Mouse (Mus musculus) gastrocnemius, adult 8-10 months (tissue): Measurements from ENCODE around the gene Gata3. TPM values are rescaled to one million over a fixed set of nuclear protein-coding genes. Genes with fewer than 3 reads are reported as not detected.

ENCODE experiments used
- DNase-seq, 2 experiments: peaks; one replicate each; pipeline ENCODE4 v3.0.0; 2022; ENCODE audit warnings: low spot score in 2 of 2
- total RNA-seq, 4 experiments: library from RNA; stranded (reverse); gene quantifications; 2 replicates each; pipeline ENCODE4 v1.2.4; 2022

Gata3 gene
- 1 to 10 TPM in 1 of 4 experiments, under 1 TPM in 2, not detected in 1; 0.24 to 1.1 (median 0.40) TPM for total RNA-seq

DNA sequence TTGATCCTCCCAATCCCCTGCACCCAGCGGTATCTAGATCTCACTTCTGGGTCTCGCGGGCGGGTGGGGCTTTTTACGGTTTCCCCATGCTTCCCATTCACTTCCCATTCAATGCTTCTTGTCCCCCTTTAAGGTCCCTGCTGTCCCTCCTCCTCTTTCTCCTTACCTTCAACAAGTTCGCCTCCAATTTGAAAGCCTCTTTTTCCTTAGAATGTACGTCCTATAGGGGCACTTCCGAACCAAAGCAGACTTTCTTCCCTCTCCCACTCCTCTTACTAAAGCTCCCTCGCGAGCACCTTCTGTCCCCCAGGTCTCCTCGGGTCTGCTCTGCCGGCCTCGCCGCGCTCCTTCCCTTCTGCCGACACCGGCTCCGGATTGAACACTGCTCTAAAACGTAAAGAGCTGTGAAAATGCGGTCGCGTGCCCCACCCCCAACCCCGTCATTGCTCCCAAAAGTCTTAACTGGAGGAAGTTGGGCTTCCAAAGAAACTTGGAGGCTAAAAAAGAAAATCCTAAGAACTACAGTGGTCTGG lies at the start of gene Gata3:
Gene Gata3, minus strand, starts transcription at position 384 of the 533 bp plus-strand sequence.
- no peak for DNase-seq

DNA sequence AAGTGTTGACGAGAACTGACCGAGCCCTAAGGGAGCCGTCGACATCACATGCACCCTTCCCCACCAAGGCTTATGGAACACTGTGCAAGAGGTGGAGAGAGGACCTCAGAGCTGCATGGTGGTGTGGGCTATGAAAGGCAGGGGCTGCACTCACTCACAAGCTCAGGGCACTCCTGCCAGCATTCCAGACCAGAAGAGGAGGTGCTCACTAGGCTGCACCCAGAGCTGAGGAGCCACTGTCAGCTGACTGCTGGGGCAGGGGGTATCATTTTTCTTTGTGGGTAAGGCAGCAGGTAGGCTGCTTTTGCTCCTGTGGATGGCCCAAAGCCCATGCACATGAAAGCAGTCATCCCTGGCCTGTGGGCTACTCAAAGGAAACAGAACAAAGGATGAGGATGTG lies 49.4 kb upstream of the Gata3 start:
- no peak for DNase-seq

DNA sequence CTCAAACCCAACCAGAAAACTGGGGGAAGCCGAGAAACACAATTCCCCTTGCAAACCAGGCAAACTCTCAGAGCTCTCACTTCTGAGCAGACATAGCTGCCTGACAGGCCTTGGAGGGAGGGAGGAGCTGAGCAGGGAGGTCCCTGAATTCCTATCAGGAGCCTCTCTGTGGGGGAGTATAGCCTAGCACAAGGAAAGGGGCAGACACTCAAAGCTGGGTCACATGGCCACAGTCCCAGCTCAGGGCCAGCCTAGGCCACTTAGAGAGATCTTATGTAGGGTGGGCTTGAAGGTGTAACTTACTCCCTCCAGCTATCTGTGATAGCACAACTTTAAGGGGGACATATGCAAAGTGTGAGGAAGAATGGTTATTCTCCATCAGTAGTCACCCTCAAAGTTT lies 46.1 kb upstream of the Gata3 start:
- DNase-seq = no peak

DNA sequence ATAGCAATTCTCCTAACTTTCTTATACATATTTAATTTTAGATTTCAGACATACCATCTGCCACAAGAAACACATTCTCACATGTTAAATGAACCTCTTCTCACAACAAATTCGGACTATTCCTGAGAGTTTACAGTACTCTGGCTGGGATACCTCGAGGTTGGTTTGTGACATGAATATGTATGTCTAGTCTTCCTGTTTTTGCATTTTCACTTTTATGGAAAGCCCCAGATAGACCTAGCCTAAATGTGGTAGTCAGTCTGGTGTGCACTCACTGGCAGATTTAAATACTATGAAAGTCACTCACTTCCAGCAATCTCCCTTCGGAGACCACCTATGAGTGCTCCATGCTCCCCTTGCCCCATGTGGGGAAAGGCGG lies 37.1 kb upstream of the Gata3 start:
- DNase-seq = no peak

GRCm38 (mm10) chr2:9926194-9926904 lies 36.5 kb upstream of the Gata3 start:
- DNase-seq = no peak

DNA sequence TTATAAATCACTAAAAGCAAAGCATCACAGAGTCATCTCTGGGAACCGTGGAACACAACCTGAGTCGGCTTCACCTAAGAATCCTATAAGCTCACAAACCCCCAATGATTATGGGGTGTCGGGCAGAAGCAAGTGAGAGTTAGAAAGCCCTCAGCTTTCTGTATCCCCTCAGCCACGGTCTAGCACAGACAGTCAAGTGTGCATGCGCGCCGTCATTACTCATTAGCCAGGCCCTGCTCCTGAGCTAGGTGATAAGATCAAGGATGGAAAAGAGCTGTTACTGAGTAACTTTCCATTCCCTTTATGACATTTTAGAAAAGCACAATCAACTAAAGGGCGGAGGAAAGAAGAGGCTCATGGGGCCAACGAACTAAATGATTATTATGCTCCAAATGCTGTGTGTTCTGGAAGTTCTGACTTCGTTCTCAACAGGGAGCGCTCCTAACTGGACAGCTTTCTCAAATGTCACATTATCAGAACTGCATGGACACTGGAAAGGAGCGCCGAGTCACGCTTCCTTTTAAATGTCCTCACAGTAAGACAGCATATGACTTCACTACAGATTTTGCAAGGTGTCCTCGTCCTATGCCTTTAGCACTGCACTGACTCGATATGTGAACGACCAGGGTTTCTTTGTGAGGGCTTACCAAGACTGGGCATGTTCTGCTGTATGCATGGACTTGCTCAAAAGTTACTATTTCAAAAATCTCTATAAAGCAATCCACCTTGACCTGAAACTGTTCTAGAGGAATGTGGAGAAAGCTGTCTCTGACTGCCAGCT lies 29.0 kb upstream of the Gata3 start:
- DNase-seq = no peak

GRCm38 (mm10) chr2:9917602-9918001 lies 27.8 kb upstream of the Gata3 start:
- DNase-seq = no peak

DNA sequence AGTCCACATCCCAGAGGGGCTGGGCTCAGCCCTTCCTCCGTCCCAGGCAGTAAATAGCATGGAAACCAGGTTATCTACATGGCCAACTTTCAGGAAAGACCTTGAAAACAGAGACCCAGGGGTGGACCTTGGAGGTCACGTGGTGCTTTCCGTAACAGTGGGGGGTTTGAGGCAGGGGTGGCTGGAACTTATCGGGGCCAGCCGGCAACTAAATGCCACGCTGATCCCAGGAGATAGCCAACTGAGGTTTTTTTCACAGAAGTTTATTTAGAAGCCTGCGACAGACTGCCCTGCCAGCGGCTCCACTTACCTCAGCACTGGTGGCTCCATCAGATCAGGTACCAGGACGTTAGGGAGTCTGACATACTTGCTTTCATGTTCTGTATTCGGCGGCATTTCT lies 16.2 kb upstream of the Gata3 start:
- no peak for DNase-seq

- no peak for DNase-seq
Measured at GRCm38 (mm10) chr2:9903854-9904560, 14.2 kb upstream of the Gata3 start.

GRCm38 (mm10) chr2:9897846-9898245 lies 8.0 kb upstream of the Gata3 start:
- DNase-seq = no peak

- no peak for DNase-seq
Measured at GRCm38 (mm10) chr2:9896097-9896770, 6.4 kb upstream of the Gata3 start.

DNA sequence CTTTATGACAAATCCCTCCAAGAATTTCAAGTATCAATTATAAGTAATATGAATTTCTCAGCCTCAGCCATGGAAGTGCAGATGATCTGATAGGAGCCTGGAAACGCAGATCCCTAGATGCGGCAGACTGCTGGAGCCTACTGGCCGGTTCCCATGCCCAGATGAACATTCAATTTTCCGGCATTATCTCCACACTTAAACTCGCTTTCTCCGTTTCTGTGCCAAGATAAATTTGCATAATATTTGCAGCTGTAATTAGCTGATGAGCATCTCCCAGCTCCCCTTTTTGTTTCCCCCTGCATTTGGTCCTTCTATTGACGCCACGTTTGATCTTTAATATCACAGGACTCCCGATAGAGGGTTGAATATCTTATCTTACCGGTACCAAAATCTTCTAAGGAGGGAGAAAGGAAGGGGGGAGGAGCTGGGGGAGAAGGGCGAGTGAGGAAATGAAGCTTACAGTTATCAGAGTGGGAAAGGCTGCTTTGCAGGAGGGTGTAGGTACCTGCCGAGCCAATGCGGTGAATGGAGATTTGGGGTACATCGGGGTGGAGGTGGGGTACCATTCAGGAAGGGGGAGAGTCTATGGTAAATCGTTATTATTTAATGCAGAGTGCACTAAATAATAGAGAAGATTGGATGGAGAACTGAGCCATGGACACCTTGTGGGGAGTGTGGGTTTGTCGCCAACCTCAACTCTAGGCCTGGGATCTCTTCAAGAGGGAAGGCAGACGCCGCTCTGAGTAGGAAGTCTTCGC lies 5.2 kb upstream of the Gata3 start:
- DNase-seq = no peak

- DNase-seq = no peak
Measured at GRCm38 (mm10) chr2:9893272-9893953, 3.6 kb upstream of the Gata3 start.

DNA sequence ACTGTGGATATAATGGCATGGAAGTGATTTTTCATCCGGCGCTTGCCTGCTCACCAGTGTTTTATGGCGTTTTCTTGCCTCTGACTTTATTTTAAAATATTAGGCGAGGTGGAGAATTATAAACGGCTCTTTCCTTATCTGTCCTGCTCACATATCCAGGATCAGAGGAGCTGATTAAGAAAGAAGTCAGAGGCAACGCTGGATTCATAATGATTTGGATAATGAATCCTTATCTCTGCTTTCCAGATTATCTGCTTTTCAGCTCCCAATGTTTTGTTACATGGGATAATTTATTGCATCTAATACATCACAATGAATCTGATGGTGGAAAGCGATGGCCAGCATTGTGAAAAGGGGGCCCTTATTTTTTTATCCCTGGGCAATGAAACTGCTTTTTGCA lies 2.7 kb upstream of the Gata3 start:
- DNase-seq = no peak

- DNase-seq = no peak
Measured at GRCm38 (mm10) chr2:9890906-9891305, 1.1 kb upstream of the Gata3 start.

DNA sequence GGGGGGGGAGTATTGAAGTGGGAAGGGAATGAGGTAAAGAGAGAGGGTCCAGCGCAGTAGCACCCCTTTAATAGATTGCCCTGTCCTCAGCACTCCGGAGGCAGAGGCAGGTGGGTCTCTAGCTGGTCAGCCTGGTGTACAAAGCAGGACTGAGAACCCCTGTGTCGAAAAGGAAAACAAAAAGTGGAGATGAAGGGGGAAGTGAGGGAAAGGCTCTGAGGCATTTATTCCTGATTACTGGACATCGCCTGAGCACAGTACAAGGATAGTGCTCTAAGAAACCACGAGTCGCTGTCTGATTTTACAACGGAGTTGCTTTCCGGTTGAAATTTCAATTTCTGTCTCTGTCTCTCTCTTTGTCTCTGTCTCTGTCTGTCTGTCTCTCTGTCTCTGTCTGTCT lies 417 bp upstream of the Gata3 start:
- no peak for DNase-seq

- no peak for DNase-seq
Measured at GRCm38 (mm10) chr2:9888913-9889650, 752 bp downstream of the Gata3 start, which contains the start of gene 9230102O04Rik. TSS of gene 9230102O04Rik (minus strand) at chr2:9889540.

- DNase-seq = no peak
Measured at GRCm38 (mm10) chr2:9887636-9888035, 2.2 kb downstream of the Gata3 start.

DNA sequence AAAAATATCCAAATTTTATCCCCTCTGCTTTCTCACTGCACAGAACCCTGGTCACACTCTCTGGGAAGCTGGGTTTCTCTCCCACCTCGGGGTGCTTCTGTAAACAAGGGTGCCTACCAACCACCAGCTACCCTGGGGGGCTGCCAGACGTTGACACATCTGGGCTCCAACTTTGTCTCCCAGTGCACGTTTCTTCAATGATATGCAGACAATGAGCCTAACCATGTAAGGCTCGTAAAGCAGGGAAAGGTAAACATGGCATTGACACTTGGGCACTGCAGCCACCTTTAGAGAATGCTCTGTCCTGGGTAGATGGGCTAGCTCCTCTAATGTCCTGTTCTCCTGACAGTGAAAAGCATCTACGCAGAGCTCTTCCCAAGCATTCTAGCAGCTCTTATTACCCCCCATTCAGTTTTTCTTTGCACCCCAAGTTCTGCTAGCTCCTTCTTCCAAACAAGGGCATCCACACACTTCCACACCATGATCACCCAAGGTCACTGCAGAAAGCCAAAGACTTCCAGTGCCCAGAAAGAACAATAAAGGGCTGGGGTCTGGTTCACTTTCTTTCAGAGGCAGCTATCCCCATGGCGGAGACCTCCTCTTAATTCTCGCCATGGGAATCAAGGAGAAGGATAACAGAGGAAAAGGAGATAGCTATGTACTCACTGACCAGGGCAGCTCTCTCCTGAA lies 2.8 kb downstream of the Gata3 start:
- no peak for DNase-seq
